Mouse (Mus musculus) liver, postnatal 0 days (tissue): Measurements from ENCODE around the gene Dtd1. TPM values are rescaled to one million over a fixed set of nuclear protein-coding genes. Genes with fewer than 3 reads are reported as not detected.

Experiments used
- ATAC-seq: fragments of 200-750 bp; cut with Nextera tagmentation; 2 replicates; pipeline ENCODE4 v1.8.0; 2017; ENCODE audit warnings: mild to moderate bottlenecking, moderate library complexity
- DNase-seq: peaks from one replicate; pipeline ENCODE4 v3.0.0-alpha.2; 2016
- H3K27ac ChIP-seq: fragments of 300-500 bp; sonication (generic); 2 replicates; pipeline ENCODE4 v1.5.1; 2014; ENCODE audit warnings: antibody characterized with exemption, moderate library complexity, mild to moderate bottlenecking, low read depth
- H3K27me3 ChIP-seq: fragments of 300-500 bp; sonication (generic); 2 replicates; pipeline ENCODE4 v1.6.1; 2014; ENCODE audit warnings: low read length, control low read depth, mixed read lengths; ENCODE audit not compliant: insufficient read depth
- H3K36me3 ChIP-seq: fragments of 300-500 bp; sonication (generic); replicated peaks from 2 replicates; pipeline ENCODE4 v1.6.1; 2014; ENCODE audit warnings: mild to moderate bottlenecking, control low read depth, low read length, moderate library complexity, mixed read lengths; ENCODE audit not compliant: insufficient read depth
- H3K4me1 ChIP-seq: fragments of 300-500 bp; sonication (generic); 2 replicates; pipeline ENCODE4 v1.6.1; 2014; ENCODE audit warnings: antibody characterized with exemption, mild to moderate bottlenecking, control low read depth; ENCODE audit not compliant: insufficient read depth
- H3K4me2 ChIP-seq: fragments of 300-500 bp; sonication (generic); 2 replicates; pipeline ENCODE4 v1.6.1; 2014; ENCODE audit warnings: low read depth, mild to moderate bottlenecking, low read length, moderate library complexity, mixed read lengths
- H3K4me3 ChIP-seq: fragments of 300-500 bp; sonication (generic); 2 replicates; pipeline ENCODE4 v1.5.1; 2014; ENCODE audit warnings: low read depth, low read length
- H3K9ac ChIP-seq: fragments of 300-500 bp; sonication (generic); replicated peaks from 2 replicates; pipeline ENCODE4 v1.6.1; 2014; ENCODE audit warnings: mild to moderate bottlenecking, moderate library complexity
- H3K9me3 ChIP-seq: fragments of 300-500 bp; sonication (generic); 2 replicates; pipeline ENCODE4 v1.6.1; 2016; ENCODE audit warnings: mild to moderate bottlenecking, control low read depth, low read length, mixed read lengths
- CTCF ChIP-seq: sonication (generic); IDR thresholded peaks from 2 replicates; pipeline ENCODE4 v1.5.1; 2016; ENCODE audit warnings: antibody characterized with exemption, low read depth
- EP300 ChIP-seq: IDR thresholded peaks from 2 replicates; pipeline ENCODE4 v1.6.1; 2016; ENCODE audit warnings: antibody characterized with exemption, low read depth, mild to moderate bottlenecking
- WGBS: fragments of 180-500 bp; shearing (Covaris S2); extraction: QIAGEN DNeasy Blood & Tissue Kit; methylation state at CpG from one replicate; pipeline ENCODE4 v1.1.7; 2014; ENCODE audit not compliant: insufficient replicate concordance; 5-methylcytosine and 5-hydroxymethylcytosine counted together
- polyA plus RNA-seq: library from polyadenylated mRNA; unstranded; fragments of >200 nt; fragmentation: Nextera tagmentation; extraction: Ambion mirVana; gene quantifications from 2 replicates; pipeline ENCODE4 v1.2.1, GENCODE M21; 2015

Gene Dtd1
- polyA plus RNA-seq, 1 experiment from 2014 or later: 17.1 TPM

GRCm38 (mm10) chr2:144724679-144725078 lies 125.0 kb downstream of the Dtd1 start:
- H3K9me3 ChIP-seq: no peaks in the 10 kb centered on the region
- H3K4me1 ChIP-seq: no peaks in the 10 kb centered on the region
- H3K27me3 ChIP-seq: no peaks in the 10 kb centered on the region
- H3K4me2 ChIP-seq: no peak overlapping the region
- no peaks in the 10 kb centered on the region for H3K36me3 ChIP-seq
- TF ChIP-seq CTCF (peak; percentile 55), EP300 (no peak)
- H3K27ac ChIP-seq: no peak overlapping the region
- WGBS: 79% methylated on average over 1 of the region's 1 CpGs
- ATAC-seq (no peak), DNase-seq (peak; percentile 9)
- no peak overlapping the region for H3K9ac ChIP-seq
- H3K4me3 ChIP-seq: no peak overlapping the region

- H3K27me3 ChIP-seq: no peaks in the 10 kb centered on the region
- ATAC-seq: no peak
- H3K9ac ChIP-seq: no peak overlapping the region
- no peaks in the 10 kb centered on the region for H3K36me3 ChIP-seq
- WGBS: 77% methylated on average over 3 of the region's 3 CpGs
- TF ChIP-seq CTCF: no peak
- no peak for TF ChIP-seq EP300
- no peak overlapping the region for H3K4me2 ChIP-seq
- H3K27ac ChIP-seq: no peak overlapping the region
- DNase-seq: no peak
- no peak overlapping the region for H3K4me3 ChIP-seq
- H3K9me3 ChIP-seq: no peaks in the 10 kb centered on the region
- H3K4me1 ChIP-seq: no peaks in the 10 kb centered on the region
Measured at GRCm38 (mm10) chr2:144727136-144727535, 127.4 kb downstream of the Dtd1 start.

GRCm38 (mm10) chr2:144729776-144730175 lies 130.1 kb downstream of the Dtd1 start:
- ATAC-seq (no peak), DNase-seq (no peak)
- H3K36me3 ChIP-seq: no peaks in the 10 kb centered on the region
- no peaks in the 10 kb centered on the region for H3K9me3 ChIP-seq
- no peak overlapping the region for H3K9ac ChIP-seq
- H3K27ac ChIP-seq: no peak overlapping the region
- no peak overlapping the region for H3K4me3 ChIP-seq
- 83% methylated on average over 2 of the region's 2 CpGs for WGBS
- H3K4me2 ChIP-seq: no peak overlapping the region
- H3K4me1 ChIP-seq: no peaks in the 10 kb centered on the region
- TF ChIP-seq EP300 (no peak), CTCF (no peak)
- no peaks in the 10 kb centered on the region for H3K27me3 ChIP-seq

- no peaks in the 10 kb centered on the region for H3K4me1 ChIP-seq
- H3K27ac ChIP-seq: no peak overlapping the region
- no peak overlapping the region for H3K4me2 ChIP-seq
- H3K36me3 ChIP-seq: no peaks in the 10 kb centered on the region
- no peak overlapping the region for H3K9ac ChIP-seq
- no peaks in the 10 kb centered on the region for H3K9me3 ChIP-seq
- no peak for DNase-seq
- TF ChIP-seq EP300 (no peak), CTCF (no peak)
- H3K4me3 ChIP-seq: no peak overlapping the region
- 66% methylated on average over 5 of the region's 5 CpGs for WGBS
- no peaks in the 10 kb centered on the region for H3K27me3 ChIP-seq
- no peak for ATAC-seq
Measured at GRCm38 (mm10) chr2:144738161-144738560, 138.5 kb downstream of the Dtd1 start.

- DNase-seq (no peak), ATAC-seq (no peak)
- Histone ChIP-seq H3K36me3 (no peaks in the 10 kb centered on the region), H3K27me3 (no peaks in the 10 kb centered on the region), H3K9ac (no peak overlapping the region), H3K4me1 (no peaks in the 10 kb centered on the region), H3K4me3 (no peak overlapping the region), H3K27ac (no peak overlapping the region), H3K4me2 (no peak overlapping the region), H3K9me3 (no peaks in the 10 kb centered on the region)
- 84% methylated on average over 5 of the region's 5 CpGs for WGBS
- TF ChIP-seq CTCF (no peak), EP300 (no peak)
Measured at GRCm38 (mm10) chr2:144738576-144738975, 138.9 kb downstream of the Dtd1 start.

- Histone ChIP-seq H3K27me3 (no peaks in the 10 kb centered on the region), H3K4me1 (no peaks in the 10 kb centered on the region), H3K4me3 (no peak overlapping the region), H3K9me3 (no peaks in the 10 kb centered on the region), H3K36me3 (no peaks in the 10 kb centered on the region), H3K27ac (no peak overlapping the region), H3K9ac (no peak overlapping the region), H3K4me2 (no peak overlapping the region)
- TF ChIP-seq CTCF (no peak), EP300 (no peak)
- 82% methylated on average over 6 of the region's 6 CpGs for WGBS
- ATAC-seq (no peak), DNase-seq (no peak)
Measured at GRCm38 (mm10) chr2:144740577-144740997, 140.9 kb downstream of the Dtd1 start.

GRCm38 (mm10) chr2:144741973-144742372 lies 142.3 kb downstream of the Dtd1 start:
- Histone ChIP-seq H3K27ac (no peak overlapping the region), H3K9ac (no peak overlapping the region), H3K9me3 (no peaks in the 10 kb centered on the region), H3K27me3 (no peaks in the 10 kb centered on the region), H3K4me2 (no peak overlapping the region), H3K36me3 (no peaks in the 10 kb centered on the region), H3K4me1 (no peaks in the 10 kb centered on the region), H3K4me3 (no peak overlapping the region)
- ATAC-seq (no peak), DNase-seq (no peak)
- no peak for TF ChIP-seq EP300
- no peak for TF ChIP-seq CTCF
- 77% methylated on average over 10 of the region's 10 CpGs for WGBS
